Mouse (Mus musculus) lung, embryonic 16.5 days (tissue): Measurements from ENCODE around the gene Prrx2. TPM values are rescaled to one million over a fixed set of nuclear protein-coding genes. Genes with fewer than 3 reads are reported as not detected.

Experiments used
- ATAC-seq: fragments of 200-750 bp; cut with Nextera tagmentation; 2 replicates; pipeline ENCODE4 v1.8.0; 2017; ENCODE audit warnings: low read depth, mild to moderate bottlenecking, moderate library complexity
- H3K27ac ChIP-seq: fragments of 300-500 bp; sonication (generic); 2 replicates; pipeline ENCODE4 v1.5.1; 2014; ENCODE audit warnings: mild to moderate bottlenecking, control low read depth, low read length
- H3K27me3 ChIP-seq: fragments of 300-500 bp; sonication (generic); 2 replicates; pipeline ENCODE4 v1.6.1; 2014; ENCODE audit warnings: low read depth, low read length, mixed read lengths; ENCODE audit not compliant: control insufficient read depth, insufficient read depth
- H3K36me3 ChIP-seq: fragments of 300-500 bp; sonication (generic); 2 replicates; pipeline ENCODE4 v1.6.1; 2014; ENCODE audit warnings: low read length; ENCODE audit not compliant: control insufficient read depth, insufficient read depth
- H3K4me1 ChIP-seq: fragments of 300-500 bp; sonication (generic); replicated peaks from 2 replicates; pipeline ENCODE4 v1.6.1; 2014; ENCODE audit warnings: low read length, mixed read lengths; ENCODE audit not compliant: control insufficient read depth, insufficient read depth
- H3K4me2 ChIP-seq: fragments of 300-500 bp; sonication (generic); 2 replicates; pipeline ENCODE4 v1.6.1; 2014; ENCODE audit warnings: low read depth, low read length, control low read depth
- H3K4me3 ChIP-seq: fragments of 300-500 bp; sonication (generic); 2 replicates; pipeline ENCODE4 v1.5.1; 2014; ENCODE audit warnings: mild to moderate bottlenecking, low read length, control low read depth
- H3K9ac ChIP-seq: fragments of 300-500 bp; sonication (generic); 2 replicates; pipeline ENCODE4 v1.6.1; 2014; ENCODE audit warnings: low read length, control low read depth
- H3K9me3 ChIP-seq: fragments of 300-500 bp; sonication (generic); 2 replicates; pipeline ENCODE4 v1.6.1; 2016; ENCODE audit warnings: low read length; ENCODE audit not compliant: control insufficient read depth
- WGBS: fragments of 180-500 bp; shearing (Covaris S2); extraction: QIAGEN DNeasy Blood & Tissue Kit; methylation state at CpG from one replicate; pipeline ENCODE4 v1.1.7; 2014; 5-methylcytosine and 5-hydroxymethylcytosine counted together
- polyA plus RNA-seq: library from polyadenylated mRNA; unstranded; fragments of >200 nt; fragmentation: Nextera tagmentation; extraction: Ambion mirVana; gene quantifications from 2 replicates; pipeline ENCODE4 v1.2.1, GENCODE M21; 2015

Prrx2 gene
- 7.2 and 9.4 TPM in 2 replicates for polyA plus RNA-seq

- no peak for ATAC-seq
- Histone ChIP-seq H3K4me2 (no peak within 1 kb of the TSS), H3K9ac (no peak within 1 kb of the TSS), H3K27me3 (no peaks in the 10 kb centered on the region), H3K36me3 (no peaks in the 10 kb centered on the region), H3K4me3 (no peak within 1 kb of the TSS), H3K27ac (no peak within 1 kb of the TSS), H3K9me3 (no peaks in the 10 kb centered on the region), H3K4me1 (no peaks in the 10 kb centered on the region; the same call in 1 of the 2 replicates)
- 57% methylated on average over 6 of the region's 10 CpGs for WGBS
Measured at GRCm38 (mm10) chr2:30834373-30835022, at the start of gene Prrx2. Prrx2 (plus strand) TSS chr2:30834972.

DNA sequence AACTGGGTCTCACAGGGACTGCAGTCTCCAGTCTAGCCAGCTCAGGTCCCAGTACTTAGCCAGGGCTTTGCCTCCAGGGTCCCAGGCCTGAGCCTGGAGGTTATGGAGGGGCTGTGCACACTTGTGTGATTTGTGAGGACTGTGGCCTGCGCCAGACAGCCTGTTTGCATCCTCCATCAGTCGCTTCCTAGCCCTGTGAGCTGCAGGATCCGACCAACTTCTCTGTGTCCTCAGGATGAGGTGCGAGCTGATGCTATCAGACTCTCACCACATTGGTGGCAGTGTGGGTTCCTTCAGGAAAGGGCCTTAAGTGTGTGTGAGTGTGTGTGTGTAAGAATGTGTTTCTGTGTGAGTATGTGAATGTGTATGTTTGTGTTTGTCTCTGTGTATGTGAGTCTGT, 47.3 kb upstream of the Prrx2 start:
- Histone ChIP-seq H3K9me3 (no peaks in the 10 kb centered on the region), H3K4me1 (peaks cover 20% of the 10 kb centered on the region), H3K36me3 (no peaks in the 10 kb centered on the region), H3K27ac (peak overlapping the region; percentile 54), H3K4me3 (no peak overlapping the region), H3K9ac (0 out of 2 replicates have a peak overlapping the region, but pooled peaks have one; percentile 26), H3K27me3 (no peaks in the 10 kb centered on the region), H3K4me2 (no peak overlapping the region)
- ATAC-seq: no peak
- 40% methylated on average over 4 of the region's 4 CpGs for WGBS

DNA sequence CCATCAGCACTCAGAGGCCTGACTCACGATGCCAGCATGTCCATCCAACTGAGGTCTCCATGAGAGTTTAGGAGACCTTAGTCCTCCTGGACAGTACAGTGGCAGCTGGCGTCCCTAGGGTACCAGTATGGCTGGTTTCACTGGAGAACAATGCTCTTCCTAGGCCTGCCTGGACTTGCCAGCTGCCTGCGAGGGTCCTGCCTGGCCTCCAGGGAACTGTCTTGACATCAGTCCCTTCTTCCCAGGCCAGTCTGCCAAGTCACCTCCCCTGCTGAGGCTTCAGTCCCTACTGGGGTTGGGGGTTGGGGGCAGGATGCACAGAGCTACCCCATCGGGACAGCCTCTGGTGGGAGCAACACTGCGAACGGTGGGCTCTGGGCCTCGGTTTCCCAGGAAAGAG, 42.7 kb upstream of the Prrx2 start:
- Histone ChIP-seq H3K36me3 (no peaks in the 10 kb centered on the region), H3K27ac (no peak overlapping the region), H3K4me2 (no peak overlapping the region), H3K9ac (no peak overlapping the region), H3K9me3 (no peaks in the 10 kb centered on the region), H3K27me3 (no peaks in the 10 kb centered on the region), H3K4me1 (peaks cover 18% of the 10 kb centered on the region), H3K4me3 (no peak overlapping the region)
- ATAC-seq: no peak
- 89% methylated on average over 7 of the region's 7 CpGs for WGBS

GRCm38 (mm10) chr2:30794179-30795108, 40.3 kb upstream of the Prrx2 start:
- Histone ChIP-seq H3K9me3 (no peaks in the 10 kb centered on the region), H3K9ac (peak overlapping the region; percentile 68), H3K4me1 (peaks cover 19% of the 10 kb centered on the region), H3K27me3 (no peaks in the 10 kb centered on the region), H3K4me2 (peak overlapping the region; percentile 82), H3K36me3 (no peaks in the 10 kb centered on the region), H3K27ac (0 out of 2 replicates have a peak overlapping the region, but pooled peaks have one; percentile 50), H3K4me3 (peak overlapping the region; percentile 54)
- WGBS: 5% methylated on average over 48 of the region's 48 CpGs
- peak; percentile 73 for ATAC-seq

DNA sequence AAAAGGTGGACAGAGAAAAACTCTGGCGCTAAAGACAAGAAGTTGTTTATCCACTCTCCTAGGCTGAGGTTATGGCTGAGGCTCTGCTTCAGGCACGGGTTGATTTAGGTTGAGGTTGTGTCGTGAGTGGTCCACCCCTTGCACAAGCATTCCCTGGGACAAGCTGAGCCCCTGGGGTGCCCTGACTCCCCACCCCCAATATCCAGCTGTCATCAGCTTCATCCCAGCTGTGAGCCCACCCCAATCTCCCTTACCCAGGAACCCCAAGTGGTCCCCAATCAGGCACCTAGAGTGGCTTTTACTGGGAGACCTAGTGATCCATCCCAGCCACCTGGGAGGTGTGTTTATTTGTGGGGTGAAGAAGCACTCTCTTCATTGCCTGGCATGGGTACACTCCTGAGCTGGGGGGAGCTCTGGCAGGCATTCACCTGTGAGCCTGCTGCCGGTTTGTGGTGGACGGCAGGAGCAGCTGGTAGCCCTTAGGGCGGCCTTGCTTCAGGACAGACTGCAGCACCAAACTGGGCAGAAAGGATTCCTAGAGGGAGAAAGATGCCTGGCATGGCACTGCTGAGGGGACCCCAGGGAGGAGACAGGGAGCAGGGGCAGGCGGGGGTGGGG, 39.4 kb upstream of the Prrx2 start:
- H3K9ac ChIP-seq: peak overlapping the region; percentile 68
- no peak overlapping the region; the same call in 1 of the 2 replicates for H3K27ac ChIP-seq

GRCm38 (mm10) chr2:30795889-30796275, 38.9 kb upstream of the Prrx2 start:
- no peak for ATAC-seq
- Histone ChIP-seq H3K9ac (peak overlapping the region; percentile 48; the same call in 1 of the 2 replicates), H3K27me3 (peaks cover 4% of the 10 kb centered on the region; the same call in 1 of the 2 replicates), H3K27ac (peak overlapping the region; percentile 76), H3K4me2 (peak overlapping the region; percentile 53; the same call in 1 of the 2 replicates), H3K36me3 (no peaks in the 10 kb centered on the region), H3K4me1 (peaks cover 19% of the 10 kb centered on the region), H3K9me3 (no peaks in the 10 kb centered on the region), H3K4me3 (no peak overlapping the region)
- 71% methylated on average over 5 of the region's 5 CpGs for WGBS

More for the DNA sequence above, 39.4 kb upstream of the Prrx2 start:
- no peaks in the 10 kb centered on the region for H3K9me3 ChIP-seq
- no peak for ATAC-seq
- H3K4me2 ChIP-seq: peak overlapping the region; percentile 82
- peaks cover 19% of the 10 kb centered on the region for H3K4me1 ChIP-seq
- 74% methylated on average over 7 of the region's 7 CpGs for WGBS
- H3K36me3 ChIP-seq: no peaks in the 10 kb centered on the region
- H3K4me3 ChIP-seq: peak overlapping the region; percentile 54
- H3K27me3 ChIP-seq: peaks cover 4% of the 10 kb centered on the region; the same call in 1 of the 2 replicates

GRCm38 (mm10) chr2:30796382-30796781, 38.4 kb upstream of the Prrx2 start:
- WGBS: 7% methylated on average over 10 of the region's 11 CpGs
- no peaks in the 10 kb centered on the region for H3K36me3 ChIP-seq
- peaks cover 22% of the 10 kb centered on the region for H3K4me1 ChIP-seq
- H3K4me2 ChIP-seq: peak overlapping the region; percentile 53
- H3K9me3 ChIP-seq: no peaks in the 10 kb centered on the region
- ATAC-seq: peak; percentile 77
- H3K27ac ChIP-seq: peak overlapping the region; percentile 76
- H3K27me3 ChIP-seq: peaks cover 4% of the 10 kb centered on the region; the same call in 1 of the 2 replicates
- H3K4me3 ChIP-seq: peak overlapping the region; percentile 29
- peak overlapping the region; percentile 48; the same call in 1 of the 2 replicates for H3K9ac ChIP-seq

GRCm38 (mm10) chr2:30799456-30799855, 35.3 kb upstream of the Prrx2 start:
- no peak for ATAC-seq
- H3K4me1 ChIP-seq: peaks cover 25% of the 10 kb centered on the region
- H3K27ac ChIP-seq: no peak overlapping the region

More at GRCm38 (mm10) chr2:30799456-30799855, 35.3 kb upstream of the Prrx2 start:
- Histone ChIP-seq H3K36me3 (no peaks in the 10 kb centered on the region), H3K4me2 (no peak overlapping the region), H3K4me3 (no peak overlapping the region), H3K27me3 (peaks cover 9% of the 10 kb centered on the region; the same call in 1 of the 2 replicates), H3K9me3 (no peaks in the 10 kb centered on the region), H3K9ac (no peak overlapping the region)
- WGBS: 73% methylated on average over 3 of the region's 3 CpGs
